Mouse (Mus musculus) c-Kit-positive CD71-negative TER-119-negative erythroid progenitor cells, embryonic 14.5 days (primary cell): ENCODE measurements around the gene Zfp715.
"Not testable (repeated sequence)": the region's sequence is repeated elsewhere in the genome, so short reads cannot be mapped to it uniquely, and the experiment has no call there.

Experiments used
- DNase-seq: peaks from one replicate; pipeline ENCODE4 v3.0.0-alpha.2; 2013; ENCODE audit warnings: low read depth

Gene Zfp715

GRCm38 (mm10) chr7:43291524-43291923, 21.6 kb downstream of the Zfp715 start:
- DNase-seq = no peak

- DNase-seq = peak; percentile 58
Observed at GRCm38 (mm10) chr7:43282859-43283595, 30.1 kb downstream of the Zfp715 start.

- DNase-seq = no peak
Observed at GRCm38 (mm10) chr7:43282459-43282858, 30.6 kb downstream of the Zfp715 start.

- no peak for DNase-seq
Observed at GRCm38 (mm10) chr7:43277401-43277800, 35.7 kb downstream of the Zfp715 start.

- not testable (repeated sequence) for DNase-seq
Observed at GRCm38 (mm10) chr7:43276178-43276577, 36.9 kb downstream of the Zfp715 start.

GRCm38 (mm10) chr7:43273476-43273875, 39.6 kb downstream of the Zfp715 start:
- no peak for DNase-seq

- not testable (repeated sequence) for DNase-seq
Observed at GRCm38 (mm10) chr7:43267359-43267758, 45.7 kb downstream of the Zfp715 start.

- DNase-seq = no peak
Observed at GRCm38 (mm10) chr7:43253540-43253939, 59.6 kb downstream of the Zfp715 start.

- not testable (repeated sequence) for DNase-seq
Observed at GRCm38 (mm10) chr7:43250718-43251117, 62.4 kb downstream of the Zfp715 start.
